Mouse (Mus musculus) neural tube, embryonic 13.5 days (tissue): ENCODE data around the gene Xpnpep3. TPM values are rescaled to one million over a fixed set of nuclear protein-coding genes. Genes with fewer than 3 reads are reported as not detected.

Source experiments
- ATAC-seq: fragments of 200-750 bp; cut with Nextera tagmentation; 2 replicates; pipeline ENCODE4 v1.8.0; 2017; ENCODE audit warnings: low read depth, mild to moderate bottlenecking, moderate TSS enrichment, moderate library complexity
- H3K27ac ChIP-seq: fragments of 300-500 bp; sonication (generic); replicated peaks from 2 replicates; pipeline ENCODE4 v1.5.1; 2015; ENCODE audit warnings: moderate library complexity, mild to moderate bottlenecking, inconsistent platforms
- H3K27me3 ChIP-seq: fragments of 300-500 bp; sonication (generic); 2 replicates; pipeline ENCODE4 v1.6.1; 2015; ENCODE audit warnings: mild to moderate bottlenecking, inconsistent platforms
- H3K36me3 ChIP-seq: fragments of 300-500 bp; sonication (generic); 2 replicates; pipeline ENCODE4 v1.6.1; 2015; ENCODE audit warnings: mild to moderate bottlenecking, inconsistent platforms
- H3K4me1 ChIP-seq: fragments of 300-500 bp; sonication (generic); replicated peaks from 2 replicates; pipeline ENCODE4 v1.6.1; 2015; ENCODE audit warnings: inconsistent platforms
- H3K4me2 ChIP-seq: fragments of 300-500 bp; sonication (generic); 2 replicates; pipeline ENCODE4 v1.6.1; 2015; ENCODE audit warnings: inconsistent platforms, mild to moderate bottlenecking, moderate library complexity
- H3K4me3 ChIP-seq: fragments of 300-500 bp; sonication (generic); 2 replicates; pipeline ENCODE4 v1.5.1; 2015; ENCODE audit warnings: mild to moderate bottlenecking, inconsistent platforms
- H3K9ac ChIP-seq: fragments of 300-500 bp; sonication (generic); 2 replicates; pipeline ENCODE4 v1.6.1; 2015; ENCODE audit warnings: moderate library complexity, mild to moderate bottlenecking, inconsistent platforms
- H3K9me3 ChIP-seq: fragments of 300-500 bp; sonication (generic); 2 replicates; pipeline ENCODE4 v1.6.1; 2016; ENCODE audit warnings: inconsistent platforms
- WGBS: fragments of 180-500 bp; shearing (Covaris S2); methylation state at CpG from one replicate; pipeline ENCODE4 v1.1.7; 2015; 5-methylcytosine and 5-hydroxymethylcytosine counted together
- polyA plus RNA-seq: library from polyadenylated mRNA; unstranded; fragments of >200 nt; fragmentation: Nextera tagmentation; extraction: Ambion mirVana; gene quantifications from 2 replicates; pipeline ENCODE4 v1.2.1, GENCODE M21; 2015

Xpnpep3 gene
- polyA plus RNA-seq, 1 experiment from 2014 or later = 11.0 TPM

DNA sequence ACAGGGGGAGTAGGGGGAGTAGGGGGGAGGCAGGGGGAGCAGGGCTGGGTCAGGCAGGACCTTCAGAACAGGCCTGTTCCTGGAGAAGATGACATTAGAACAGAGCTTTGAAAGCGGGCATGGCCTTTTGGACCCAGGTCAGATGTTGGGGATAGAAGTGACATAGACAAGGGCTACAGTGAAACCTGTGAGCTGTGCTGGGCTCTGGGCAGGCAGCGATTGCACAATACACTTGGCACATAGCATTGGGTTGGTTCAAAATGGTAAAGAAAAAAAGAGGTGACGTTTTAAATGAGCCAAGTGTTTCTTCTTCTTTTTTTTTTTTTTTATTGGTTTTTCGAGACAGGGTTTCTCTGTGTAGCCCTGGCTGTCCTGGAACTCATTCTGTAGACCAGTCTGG lies 85.5 kb downstream of the Xpnpep3 start:
- no peaks in the 10 kb centered on the region for H3K4me1 ChIP-seq
- no peak overlapping the region for H3K27ac ChIP-seq
- 78% methylated on average over 4 of the region's 4 CpGs for WGBS
- no peak for ATAC-seq
- no peak overlapping the region for H3K4me3 ChIP-seq
- H3K4me2 ChIP-seq = no peak overlapping the region
- H3K9ac ChIP-seq = no peak overlapping the region
- no peaks in the 10 kb centered on the region for H3K9me3 ChIP-seq
- no peaks in the 10 kb centered on the region for H3K36me3 ChIP-seq
- peaks cover 5% of the 10 kb centered on the region; the same call in 1 of the 2 replicates for H3K27me3 ChIP-seq

DNA sequence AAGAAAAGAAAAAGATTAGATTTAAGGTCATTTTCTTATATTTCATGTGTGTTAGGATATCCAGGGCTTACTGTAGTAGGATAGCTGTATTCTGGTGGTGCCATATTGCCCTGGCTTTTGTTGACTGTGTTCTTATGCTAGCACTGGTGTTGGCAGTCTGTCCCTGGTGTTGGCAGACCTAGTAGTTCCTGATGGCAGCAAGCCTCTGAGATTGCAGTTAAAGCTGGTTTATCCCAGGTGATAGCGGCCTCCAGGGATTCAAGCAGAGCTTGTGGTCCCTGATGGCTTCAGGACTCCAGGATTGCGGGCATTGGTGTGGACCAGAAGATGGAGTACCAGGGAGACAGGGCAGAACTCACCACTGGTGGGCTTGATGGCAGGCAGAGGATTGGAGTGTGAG lies 103.5 kb downstream of the Xpnpep3 start:
- ATAC-seq = no peak
- no peak overlapping the region for H3K4me3 ChIP-seq
- no peaks in the 10 kb centered on the region for H3K27me3 ChIP-seq
- no peaks in the 10 kb centered on the region for H3K9me3 ChIP-seq
- H3K36me3 ChIP-seq = no peaks in the 10 kb centered on the region
- 86% methylated on average over 2 of the region's 2 CpGs for WGBS
- H3K27ac ChIP-seq = no peak overlapping the region
- H3K4me2 ChIP-seq = no peak overlapping the region
- no peak overlapping the region for H3K9ac ChIP-seq
- H3K4me1 ChIP-seq = no peaks in the 10 kb centered on the region

DNA sequence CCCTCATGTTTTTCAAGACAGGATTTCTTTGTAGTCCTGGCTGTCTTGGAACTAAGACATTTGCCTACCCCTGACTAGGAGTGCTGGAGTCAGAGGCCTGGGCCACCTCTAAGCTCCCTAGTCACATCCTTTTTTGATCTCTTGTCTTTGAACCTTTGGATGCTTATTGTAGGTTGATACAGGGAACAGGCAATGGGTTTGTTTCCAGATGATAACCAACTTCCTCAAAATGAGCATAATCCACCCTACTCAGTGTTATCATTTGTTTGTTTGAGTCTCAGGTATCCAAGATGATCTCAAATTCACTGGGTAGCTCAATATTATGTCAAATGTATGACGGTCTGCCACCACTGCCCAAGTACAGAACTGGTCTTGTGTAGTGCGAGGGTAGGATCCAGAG lies 104.1 kb downstream of the Xpnpep3 start:
- Histone ChIP-seq H3K9ac (no peak overlapping the region), H3K36me3 (no peaks in the 10 kb centered on the region), H3K4me3 (no peak overlapping the region), H3K27ac (no peak overlapping the region), H3K9me3 (no peaks in the 10 kb centered on the region), H3K4me1 (no peaks in the 10 kb centered on the region), H3K4me2 (no peak overlapping the region), H3K27me3 (no peaks in the 10 kb centered on the region)
- 89% methylated on average over 2 of the region's 2 CpGs for WGBS
- ATAC-seq = no peak

Other genes starting within 250 kb of the Xpnpep3 start
- 23.3 and 27.1 TPM in 2 replicates for gene Mrtfa, start 209.4 kb upstream of the Xpnpep3 start, polyA plus RNA-seq
- gene Mchr1, start 164.6 kb upstream of the Xpnpep3 start, polyA plus RNA-seq = 2.6 and 2.8 TPM in 2 replicates
- 130 and 149 TPM in 2 replicates for gene Slc25a17, start 39.3 kb upstream of the Xpnpep3 start, polyA plus RNA-seq
- 184 and 191 TPM in 2 replicates for gene St13, start 61 bp upstream of the Xpnpep3 start, polyA plus RNA-seq
- gene Dnajb7, start 8.2 kb downstream of the Xpnpep3 start, polyA plus RNA-seq = 1.4 and 2.3 TPM in 2 replicates
- gene Rbx1, start 66.2 kb downstream of the Xpnpep3 start, polyA plus RNA-seq = 484 and 496 TPM in 2 replicates
- gene Ep300, start 185.2 kb downstream of the Xpnpep3 start, polyA plus RNA-seq = 23.1 and 24.1 TPM in 2 replicates